Mouse (Mus musculus) heart, embryonic 13.5 days (tissue): ENCODE measurements around the gene Pacs1. TPM values are rescaled to one million over a fixed set of nuclear protein-coding genes. Genes with fewer than 3 reads are reported as not detected.

Experiments
- ATAC-seq: fragments of 200-750 bp; cut with Nextera tagmentation; 2 replicates; pipeline ENCODE4 v1.8.0; 2017; ENCODE audit warnings: moderate TSS enrichment; ENCODE audit not compliant: insufficient number of reproducible peaks, low FRiP score, low TSS enrichment; ENCODE audit errors: extremely low read depth
- H3K27ac ChIP-seq: fragments of 300-500 bp; sonication (generic); replicated peaks from 2 replicates; pipeline ENCODE4 v1.5.1; 2015; ENCODE audit warnings: moderate library complexity, mild to moderate bottlenecking, inconsistent platforms
- H3K27me3 ChIP-seq: fragments of 300-500 bp; sonication (generic); replicated peaks from 2 replicates; pipeline ENCODE4 v1.6.1; 2015; ENCODE audit warnings: mild to moderate bottlenecking, inconsistent platforms
- H3K36me3 ChIP-seq: fragments of 300-500 bp; sonication (generic); 2 replicates; pipeline ENCODE4 v1.6.1; 2015; ENCODE audit warnings: mild to moderate bottlenecking, inconsistent platforms
- H3K4me1 ChIP-seq: fragments of 300-500 bp; sonication (generic); 2 replicates; pipeline ENCODE4 v1.6.1; 2015; ENCODE audit warnings: inconsistent platforms
- H3K4me2 ChIP-seq: fragments of 300-500 bp; sonication (generic); 2 replicates; pipeline ENCODE4 v1.6.1; 2015; ENCODE audit warnings: inconsistent platforms, mild to moderate bottlenecking, moderate library complexity
- H3K4me3 ChIP-seq: fragments of 300-500 bp; sonication (generic); 2 replicates; pipeline ENCODE4 v1.5.1; 2015; ENCODE audit warnings: moderate library complexity, mild to moderate bottlenecking, inconsistent platforms
- H3K9ac ChIP-seq: fragments of 300-500 bp; sonication (generic); 2 replicates; pipeline ENCODE4 v1.6.1; 2015; ENCODE audit warnings: inconsistent platforms, mild to moderate bottlenecking, moderate library complexity
- H3K9me3 ChIP-seq: fragments of 300-500 bp; sonication (generic); 2 replicates; pipeline ENCODE4 v1.6.1; 2016; ENCODE audit warnings: inconsistent platforms
- WGBS: fragments of 180-500 bp; shearing (Covaris S2); methylation state at CpG from one replicate; pipeline ENCODE4 v1.1.7; 2015; ENCODE audit warnings: mixed read lengths; 5-methylcytosine and 5-hydroxymethylcytosine counted together
- polyA plus RNA-seq: library from polyadenylated mRNA; unstranded; fragments of >200 nt; fragmentation: Nextera tagmentation; extraction: Ambion mirVana; gene quantifications from 2 replicates; pipeline ENCODE4 v1.2.1, GENCODE M21; 2015

Gene Pacs1
- 17.7 and 18.6 TPM in 2 replicates for polyA plus RNA-seq

- peak; percentile 91 for ATAC-seq
These were observed at the start of gene Pacs1 for GRCm38 (mm10) chr19:5272801-5273733. Gene Pacs1, minus strand, starts transcription at chr19:5273119.

GRCm38 (mm10) chr19:5313189-5313588 lies 40.3 kb upstream of the Pacs1 start:
- H3K4me2 ChIP-seq = no peak overlapping the region
- H3K4me3 ChIP-seq = no peak overlapping the region
- no peaks in the 10 kb centered on the region for H3K36me3 ChIP-seq
- no peaks in the 10 kb centered on the region for H3K4me1 ChIP-seq
- ATAC-seq = no peak
- peaks cover 13% of the 10 kb centered on the region; the same call in 1 of the 2 replicates for H3K9me3 ChIP-seq
- H3K27ac ChIP-seq = no peak overlapping the region
- no peaks in the 10 kb centered on the region for H3K27me3 ChIP-seq
- WGBS = 83% methylated on average over 8 of the region's 8 CpGs
- H3K9ac ChIP-seq = no peak overlapping the region

More at GRCm38 (mm10) chr19:5272801-5273733, at the start of gene Pacs1:
- peak within 1 kb of the TSS; percentile 95 for H3K4me3 ChIP-seq
- no peaks in the 10 kb centered on the region for H3K9me3 ChIP-seq
- peaks cover 40% of the 10 kb centered on the region for H3K36me3 ChIP-seq
- peak within 1 kb of the TSS; percentile 97 for H3K9ac ChIP-seq
- peak within 1 kb of the TSS; percentile 92 for H3K27ac ChIP-seq
- under 1% methylated on average over 77 of the region's 97 CpGs for WGBS
- H3K4me2 ChIP-seq = peak within 1 kb of the TSS; percentile 94
- H3K4me1 ChIP-seq = peaks cover 52% of the 10 kb centered on the region
- no peaks in the 10 kb centered on the region for H3K27me3 ChIP-seq

- H3K4me2 ChIP-seq = no peak overlapping the region
- 69% methylated on average over 7 of the region's 7 CpGs for WGBS
- peaks cover 15% of the 10 kb centered on the region for H3K36me3 ChIP-seq
- H3K9ac ChIP-seq = no peak overlapping the region
- ATAC-seq = no peak
- no peak overlapping the region for H3K27ac ChIP-seq
- 0 out of 2 replicates have a peak, but pooled peaks cover 9% of the 10 kb centered on the region for H3K9me3 ChIP-seq
- H3K27me3 ChIP-seq = peaks cover 25% of the 10 kb centered on the region
- H3K4me1 ChIP-seq = peaks cover 7% of the 10 kb centered on the region
- no peak overlapping the region for H3K4me3 ChIP-seq
These were observed 36.1 kb upstream of the Pacs1 start for GRCm38 (mm10) chr19:5309025-5309424.

GRCm38 (mm10) chr19:5306968-5307734 lies 34.2 kb upstream of the Pacs1 start:
- WGBS = 29% methylated on average over 98 of the region's 98 CpGs
- Histone ChIP-seq H3K4me2 (peak overlapping the region; percentile 68), H3K27me3 (peaks cover 25% of the 10 kb centered on the region), H3K36me3 (peaks cover 15% of the 10 kb centered on the region), H3K9ac (peak overlapping the region; percentile 55; the same call in 1 of the 2 replicates), H3K9me3 (0 out of 2 replicates have a peak, but pooled peaks cover 9% of the 10 kb centered on the region), H3K4me1 (peaks cover 7% of the 10 kb centered on the region), H3K4me3 (peak overlapping the region; percentile 43), H3K27ac (no peak overlapping the region)
- no peak for ATAC-seq

GRCm38 (mm10) chr19:5306279-5306678 lies 33.4 kb upstream of the Pacs1 start:
- no peak for ATAC-seq
- 77% methylated on average over 6 of the region's 6 CpGs for WGBS
- Histone ChIP-seq H3K9me3 (0 out of 2 replicates have a peak, but pooled peaks cover 9% of the 10 kb centered on the region), H3K27me3 (peaks cover 25% of the 10 kb centered on the region), H3K27ac (no peak overlapping the region), H3K9ac (no peak overlapping the region), H3K4me2 (no peak overlapping the region), H3K4me1 (peaks cover 7% of the 10 kb centered on the region), H3K36me3 (peaks cover 15% of the 10 kb centered on the region), H3K4me3 (no peak overlapping the region)

- Histone ChIP-seq H3K9ac (no peak overlapping the region), H3K36me3 (peaks cover 9% of the 10 kb centered on the region; the same call in 1 of the 2 replicates), H3K4me3 (no peak overlapping the region), H3K9me3 (0 out of 2 replicates have a peak, but pooled peaks cover 6% of the 10 kb centered on the region), H3K27me3 (peaks cover 22% of the 10 kb centered on the region), H3K27ac (no peak overlapping the region), H3K4me1 (peaks cover 26% of the 10 kb centered on the region), H3K4me2 (no peak overlapping the region)
- 11% methylated on average over 4 of the region's 4 CpGs for WGBS
- no peak for ATAC-seq
These were observed 29.5 kb upstream of the Pacs1 start for GRCm38 (mm10) chr19:5302455-5302854.

- H3K27me3 ChIP-seq = peaks cover 4% of the 10 kb centered on the region; the same call in 1 of the 2 replicates
- H3K9ac ChIP-seq = no peak overlapping the region
- no peak overlapping the region for H3K27ac ChIP-seq
- no peak overlapping the region for H3K4me3 ChIP-seq
- H3K4me2 ChIP-seq = no peak overlapping the region
- no peak for ATAC-seq
- 75% methylated on average over 6 of the region's 6 CpGs for WGBS
- H3K9me3 ChIP-seq = no peaks in the 10 kb centered on the region
- peaks cover 37% of the 10 kb centered on the region for H3K4me1 ChIP-seq
- H3K36me3 ChIP-seq = no peaks in the 10 kb centered on the region
These were observed 27.7 kb upstream of the Pacs1 start for GRCm38 (mm10) chr19:5300588-5300987.

- H3K9me3 ChIP-seq = no peaks in the 10 kb centered on the region
- H3K27me3 ChIP-seq = 0 out of 2 replicates have a peak, but pooled peaks cover 4% of the 10 kb centered on the region
- H3K4me3 ChIP-seq = peak within 1 kb of the TSS; percentile 56
- peaks cover 10% of the 10 kb centered on the region for H3K36me3 ChIP-seq
- peak within 1 kb of the TSS; percentile 41; the same call in 1 of the 2 replicates for H3K27ac ChIP-seq
- peaks cover 49% of the 10 kb centered on the region for H3K4me1 ChIP-seq
- no peak for ATAC-seq
- WGBS = 8% methylated on average over 31 of the region's 32 CpGs
- H3K9ac ChIP-seq = peak within 1 kb of the TSS; percentile 81
- peak within 1 kb of the TSS; percentile 76 for H3K4me2 ChIP-seq
These were observed 25.2 kb upstream of the Pacs1 start, which contains the start of gene Gal3st3 for GRCm38 (mm10) chr19:5297903-5298800. Gene Gal3st3, plus strand, starts transcription at chr19:5298331.

GRCm38 (mm10) chr19:5296630-5297029 lies 23.7 kb upstream of the Pacs1 start:
- ATAC-seq = no peak
- Histone ChIP-seq H3K9ac (no peak overlapping the region), H3K4me1 (peaks cover 49% of the 10 kb centered on the region), H3K36me3 (peaks cover 25% of the 10 kb centered on the region), H3K27ac (no peak overlapping the region), H3K4me2 (peak overlapping the region; percentile 76), H3K27me3 (0 out of 2 replicates have a peak, but pooled peaks cover 4% of the 10 kb centered on the region), H3K9me3 (no peaks in the 10 kb centered on the region), H3K4me3 (no peak overlapping the region)
- WGBS = 59% methylated on average over 5 of the region's 5 CpGs

- Histone ChIP-seq H3K9me3 (no peaks in the 10 kb centered on the region), H3K4me2 (peak overlapping the region; percentile 76), H3K36me3 (peaks cover 34% of the 10 kb centered on the region), H3K27ac (peak overlapping the region; percentile 88), H3K9ac (peak overlapping the region; percentile 83), H3K27me3 (0 out of 2 replicates have a peak, but pooled peaks cover 3% of the 10 kb centered on the region), H3K4me3 (peak overlapping the region; percentile 94), H3K4me1 (peaks cover 49% of the 10 kb centered on the region)
- WGBS = 6% methylated on average over 13 of the region's 13 CpGs
- peak; percentile 27; the same call in 1 of the 2 replicates for ATAC-seq
These were observed 22.8 kb upstream of the Pacs1 start for GRCm38 (mm10) chr19:5295736-5296075.
